ENCODE assay signal across 17 mouse cellular contexts in the genomic region with DNA sequence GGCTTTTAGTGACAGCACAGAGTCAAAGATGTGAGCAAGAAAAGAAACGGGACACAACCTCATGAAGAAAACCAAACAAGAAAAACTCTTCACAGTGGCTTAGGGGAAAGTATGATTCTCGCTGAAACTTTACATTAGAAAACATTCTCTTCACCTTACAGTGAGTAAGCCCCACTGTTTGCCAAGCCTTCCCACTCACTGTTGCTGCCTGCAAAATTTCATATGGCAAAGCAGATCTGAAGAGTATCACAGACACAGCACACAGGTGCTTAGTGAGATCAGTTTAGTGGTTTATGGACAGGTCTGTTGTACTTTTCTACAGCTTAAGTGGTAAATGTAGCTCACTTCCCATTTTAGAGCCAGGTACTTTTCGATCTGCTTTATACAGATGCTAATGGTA.
"Had no signal": no experiment of that assay in that cellular context is flagged by ENCODE, and none has a peak within 500 bp of the region (broad histone marks: within the 10 kb centered on the region; RNA-seq: fewer than 3 reads in every experiment).

No protein-coding gene starts in this region.

- ATAC-seq: liver, embryonic 12.5 days; liver, postnatal 0 days; lung, postnatal 0 days; midbrain, embryonic 13.5 days; midbrain, embryonic 15.5 days; midbrain, embryonic 16.5 days had no signal

- DNase-seq: left cerebral cortex, postnatal 4 days; liver; liver, embryonic 13.5 days; liver, postnatal 0 days; lung, adult 18-20 months; lung, adult 2 months; lung, embryonic 14.5 days; lung, postnatal 10 days; lung, postnatal 14 days; lung, postnatal 36 days; lung, postnatal 4 days; midbrain, embryonic 14.5 days had no signal
